Mouse (Mus musculus): ENCODE data around the gene Cxxc4.

- TF ChIP-seq EP300 (IDR thresholded peaks at IDR 0.05; ENCODE audit: low read depth), result no peak
- TF ChIP-seq CTCF (IDR thresholded peaks at IDR 0.05; ENCODE audit: low read depth), result no peak
These were observed 13.7 kb upstream of the Cxxc4 start for GRCm38 (mm10) chr3:134222593-134222992.
